Mouse (Mus musculus): ENCODE results near the gene Zfp553.

The Zfp553 gene

DNA sequence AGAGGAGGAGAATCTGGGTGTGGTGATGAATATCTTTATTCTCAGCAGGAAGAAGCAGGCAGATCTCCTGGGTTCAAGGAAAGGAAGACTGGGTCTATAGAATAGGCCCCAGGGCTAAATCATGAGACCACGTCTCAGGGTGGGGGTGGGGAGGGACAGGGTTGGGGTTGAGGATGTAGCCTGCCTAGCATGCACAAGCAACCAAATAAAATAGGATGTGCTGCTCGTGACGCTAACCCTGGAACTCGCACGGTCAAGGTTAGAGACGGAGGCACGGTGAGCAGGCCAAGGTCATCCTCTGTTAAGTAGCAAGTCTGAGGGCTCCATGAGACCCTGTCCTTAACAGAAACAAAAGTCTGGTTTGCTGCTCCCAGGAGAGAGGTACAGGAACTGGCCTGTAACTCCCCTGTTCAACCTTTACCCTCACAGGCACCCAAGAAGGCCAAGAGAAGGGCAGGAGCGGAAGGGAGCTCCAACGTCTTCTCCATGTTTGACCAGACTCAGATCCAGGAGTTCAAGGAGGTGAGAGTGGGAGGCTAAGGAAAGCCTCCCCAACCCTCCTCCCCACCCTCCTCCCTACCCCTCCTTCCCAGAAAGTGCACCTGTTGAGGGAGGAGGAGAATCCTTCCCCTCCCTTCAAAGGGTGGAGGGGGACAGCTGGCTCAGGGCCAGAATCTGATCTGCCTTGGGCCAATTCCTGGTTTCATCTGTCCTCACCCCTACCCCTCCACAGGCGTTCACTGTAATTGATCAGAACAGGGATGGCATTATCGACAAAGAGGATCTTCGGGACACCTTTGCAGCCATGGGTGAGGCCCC lies 20.2 kb upstream of the Zfp553 start:
- DNase-seq = no peak

DNA sequence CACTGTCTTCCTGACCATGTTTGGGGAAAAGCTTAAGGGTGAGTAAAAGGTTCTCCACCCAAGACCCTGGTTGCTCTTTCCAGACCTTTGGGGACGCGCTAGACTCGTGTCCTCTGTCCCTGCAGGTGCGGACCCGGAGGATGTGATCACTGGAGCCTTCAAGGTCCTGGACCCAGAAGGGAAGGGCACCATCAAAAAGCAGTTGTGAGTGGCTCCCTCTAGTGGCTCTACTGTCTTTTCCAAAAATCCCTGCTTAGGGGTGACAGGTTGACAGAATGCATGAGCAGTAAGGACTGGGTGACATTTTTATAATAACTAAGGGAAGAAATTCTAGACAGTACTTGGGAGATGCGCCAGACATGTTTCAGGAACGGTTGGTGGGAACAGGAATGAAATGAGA lies 19.4 kb upstream of the Zfp553 start:
- peak; percentile 54 to 58 for DNase-seq

DNA sequence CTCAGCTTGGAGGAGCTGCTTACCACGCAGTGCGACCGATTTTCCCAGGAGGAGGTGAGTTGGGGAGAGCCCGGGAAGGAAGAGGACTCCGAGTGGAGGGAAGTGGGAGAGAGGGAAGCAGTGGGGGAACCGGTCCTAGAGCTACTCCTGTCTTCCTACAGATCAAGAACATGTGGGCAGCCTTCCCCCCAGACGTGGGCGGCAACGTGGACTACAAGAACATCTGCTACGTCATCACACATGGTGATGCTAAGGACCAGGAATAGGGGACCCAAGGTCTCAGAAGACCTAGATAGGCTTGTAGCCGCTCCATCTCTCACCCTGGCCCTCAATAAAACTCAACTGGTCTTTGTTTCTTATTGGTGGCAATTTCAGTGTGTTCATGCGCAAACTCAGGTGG lies 18.9 kb upstream of the Zfp553 start:
- DNase-seq = peak in 1 of 2 experiments; percentile 16

DNA sequence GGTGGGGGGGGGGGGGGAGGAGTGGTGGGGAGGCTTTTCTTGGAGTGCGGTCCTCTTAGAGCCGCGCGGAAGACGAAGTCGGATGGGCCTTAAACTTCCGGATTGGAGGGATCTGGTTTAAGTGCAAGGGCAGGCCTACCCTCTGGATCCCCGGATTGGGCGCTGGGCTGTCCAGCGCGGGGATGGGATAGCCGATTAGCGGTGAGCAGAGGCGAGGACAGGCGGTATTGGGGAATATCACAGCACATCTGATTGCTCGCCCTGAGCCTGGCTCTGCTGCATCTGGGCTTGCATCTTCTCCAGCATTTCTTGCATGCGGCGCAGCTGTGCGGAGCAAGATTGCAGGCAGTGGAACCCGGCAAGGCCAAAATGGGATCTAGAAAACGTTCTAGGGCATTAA lies 18.3 kb upstream of the Zfp553 start:
- no peak for DNase-seq

DNA sequence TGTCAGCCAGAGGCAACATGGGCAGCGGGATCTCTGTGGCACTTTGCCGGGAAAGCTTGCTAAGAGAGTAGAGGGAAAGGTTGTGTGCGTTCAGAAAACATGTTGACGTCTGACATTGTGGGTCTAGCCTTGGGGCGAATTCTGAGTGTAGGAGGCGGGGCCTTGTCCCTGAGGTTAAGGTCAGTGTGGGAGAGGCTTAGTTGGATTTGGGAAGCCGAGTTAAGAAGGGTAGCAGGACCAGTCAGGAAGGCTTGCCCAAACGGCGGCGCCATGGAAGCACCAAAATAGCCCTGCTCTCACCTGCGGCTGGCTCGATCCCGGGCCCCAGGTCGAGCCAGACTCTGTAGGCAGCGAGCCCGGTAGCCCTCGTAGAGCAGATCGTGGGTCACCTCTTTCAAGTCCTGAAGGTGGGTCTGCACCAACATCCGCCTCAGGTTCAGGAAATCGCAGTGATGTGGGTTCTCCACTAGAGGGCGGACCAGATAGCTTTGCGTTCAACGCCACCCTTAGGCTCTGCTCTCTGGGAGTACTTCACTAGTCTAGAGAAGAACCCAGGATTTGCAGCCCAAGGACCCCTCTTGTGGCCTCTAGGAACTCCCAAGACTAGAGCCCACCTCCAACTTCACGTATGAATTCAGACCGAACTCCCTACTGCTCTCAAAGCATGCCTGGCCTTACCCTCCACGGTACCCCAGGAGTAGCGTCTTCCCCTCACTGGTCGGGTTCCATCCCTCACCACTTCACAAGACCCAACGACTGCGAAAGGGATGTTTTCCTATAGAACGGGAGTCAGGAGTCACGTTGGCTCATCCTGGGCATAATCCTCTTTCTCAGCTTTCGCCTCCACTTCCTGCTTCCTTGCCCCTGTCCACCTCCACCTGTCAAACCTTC lies 17.6 kb upstream of the Zfp553 start:
- DNase-seq = peak; percentile 75 to 78

DNA sequence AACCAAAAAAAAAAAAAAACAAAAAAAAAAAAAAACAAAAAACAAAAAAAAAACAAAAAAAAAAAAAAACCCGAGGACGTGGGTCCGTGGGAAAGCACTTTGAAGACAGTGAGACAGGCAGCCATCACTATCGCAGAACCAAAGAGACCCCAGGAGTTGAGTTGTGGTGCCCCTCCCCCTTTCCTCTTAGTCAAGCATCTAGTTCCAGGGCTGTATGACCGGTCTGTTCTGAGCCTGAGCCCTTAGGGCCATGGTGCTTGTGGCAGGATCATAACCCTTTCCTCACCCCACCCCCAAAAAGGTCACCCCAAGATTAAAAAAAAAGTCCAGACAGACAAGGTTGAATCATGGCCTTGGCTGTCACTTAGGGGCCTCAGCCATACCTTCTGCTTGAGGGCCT lies 16.6 kb upstream of the Zfp553 start:
- no peak for DNase-seq

DNA sequence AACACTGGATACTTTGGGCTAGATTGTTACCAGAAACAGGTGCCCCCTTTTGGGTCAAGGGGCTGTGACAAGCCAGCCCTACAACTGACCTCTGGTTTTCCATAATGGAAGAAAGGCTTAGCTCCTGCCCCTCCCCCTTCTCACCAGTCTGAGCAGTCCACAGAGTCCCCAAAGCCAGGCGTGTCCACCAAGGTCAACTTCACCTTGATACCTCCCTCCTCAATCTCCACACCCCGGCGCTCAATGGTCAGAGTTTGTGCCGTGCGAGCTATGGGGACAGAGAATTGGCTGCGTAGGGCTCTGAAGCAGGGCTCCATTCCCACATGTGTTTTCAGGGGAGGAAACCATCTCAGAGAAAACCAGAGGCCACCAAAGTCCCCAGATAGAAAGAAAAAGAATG lies 15.4 kb upstream of the Zfp553 start:
- no peak for DNase-seq

DNA sequence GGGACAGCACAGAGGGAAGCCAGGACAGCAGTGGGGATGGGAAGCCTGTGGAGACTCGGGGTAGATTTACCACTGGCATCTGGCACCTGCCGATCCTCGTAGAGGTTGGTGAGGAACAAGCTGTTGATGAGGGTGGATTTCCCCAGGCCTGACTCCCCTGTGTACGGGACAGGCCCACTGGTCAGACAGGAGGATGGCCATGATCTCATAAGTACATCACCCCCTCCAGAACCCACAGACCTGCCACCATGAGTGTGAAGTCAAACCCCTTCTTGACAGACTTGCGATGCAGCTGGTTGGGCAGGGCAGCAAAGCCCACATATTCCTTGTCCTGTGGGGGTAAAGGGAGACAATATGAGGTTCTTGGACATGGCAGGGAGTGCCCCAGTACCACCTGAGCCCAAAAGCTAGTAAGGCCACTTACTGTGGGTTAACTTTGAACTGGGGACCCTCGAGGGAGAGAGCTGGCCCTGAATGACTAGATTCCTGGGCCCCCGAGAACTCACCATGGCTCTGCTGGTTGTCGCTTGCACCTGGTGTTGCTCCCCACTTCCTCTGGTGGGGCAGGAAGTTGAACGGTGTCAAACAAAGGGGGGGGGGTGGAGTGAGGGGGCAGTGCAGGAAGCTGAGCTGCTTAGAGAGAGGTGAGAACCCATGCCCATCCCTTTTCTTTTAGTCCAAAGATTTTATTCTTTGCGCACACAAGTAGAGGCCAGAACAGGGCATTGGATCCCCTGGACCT lies 14.8 kb upstream of the Zfp553 start:
- no peak for DNase-seq

DNA sequence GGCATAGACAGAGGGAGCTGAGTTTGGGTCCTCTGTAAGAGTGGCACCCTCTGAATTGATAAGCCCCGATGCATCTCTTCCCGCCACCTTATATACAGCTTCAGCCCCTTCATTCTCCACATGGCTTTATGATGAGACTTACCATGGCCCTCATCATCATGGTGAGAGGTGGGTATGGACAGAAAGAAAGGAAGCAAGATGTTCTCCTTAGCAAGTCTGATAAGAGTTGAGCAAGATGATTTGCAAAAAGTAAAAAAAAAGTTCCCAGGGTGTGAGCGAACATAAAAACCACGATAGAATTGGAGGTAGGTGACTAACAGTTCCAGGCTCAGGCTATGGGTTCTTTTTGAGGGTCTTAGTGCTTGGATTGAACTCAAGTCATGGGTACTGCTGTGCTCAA lies 14.2 kb upstream of the Zfp553 start:
- DNase-seq = no peak

DNA sequence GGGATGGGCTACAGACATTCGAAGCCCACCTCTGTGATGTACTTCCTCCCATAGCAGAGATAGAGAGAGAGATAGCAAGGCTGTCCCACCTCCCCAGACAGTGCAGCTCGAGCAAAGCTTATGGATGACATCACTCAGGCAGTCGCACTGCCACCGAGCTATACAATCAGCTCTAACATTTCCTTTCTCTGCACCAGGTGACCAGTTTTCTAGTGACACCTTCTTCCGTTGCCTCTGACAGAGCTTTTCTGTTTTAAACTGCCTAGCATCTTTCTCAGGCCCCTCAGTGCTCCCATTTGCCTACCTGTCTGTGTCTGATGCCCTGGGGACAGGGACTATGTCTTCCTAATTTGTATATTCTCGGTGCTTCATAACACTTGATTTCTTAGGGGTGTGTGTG lies 12.4 kb upstream of the Zfp553 start:
- no peak for DNase-seq

DNA sequence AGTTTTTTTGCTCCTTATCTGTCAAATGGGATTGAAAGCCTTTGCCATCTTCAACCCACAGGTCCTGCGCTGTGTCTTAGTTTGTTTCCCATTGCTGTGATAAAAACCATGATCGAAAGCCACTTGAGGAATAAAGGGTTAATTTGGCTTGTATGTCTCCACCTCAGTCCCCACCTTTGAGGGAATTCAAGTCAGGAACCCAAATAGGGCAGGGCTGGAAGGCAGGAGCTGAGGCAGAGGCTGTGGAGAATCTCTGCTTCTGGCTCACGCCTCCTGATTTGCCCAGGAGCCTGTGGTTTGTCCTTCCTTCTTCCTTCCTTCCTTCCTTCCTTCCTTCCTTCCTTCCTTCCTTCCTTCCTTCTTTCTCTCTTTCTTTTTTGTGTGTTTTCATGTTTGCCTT lies 9.8 kb upstream of the Zfp553 start:
- no peak for DNase-seq

DNA sequence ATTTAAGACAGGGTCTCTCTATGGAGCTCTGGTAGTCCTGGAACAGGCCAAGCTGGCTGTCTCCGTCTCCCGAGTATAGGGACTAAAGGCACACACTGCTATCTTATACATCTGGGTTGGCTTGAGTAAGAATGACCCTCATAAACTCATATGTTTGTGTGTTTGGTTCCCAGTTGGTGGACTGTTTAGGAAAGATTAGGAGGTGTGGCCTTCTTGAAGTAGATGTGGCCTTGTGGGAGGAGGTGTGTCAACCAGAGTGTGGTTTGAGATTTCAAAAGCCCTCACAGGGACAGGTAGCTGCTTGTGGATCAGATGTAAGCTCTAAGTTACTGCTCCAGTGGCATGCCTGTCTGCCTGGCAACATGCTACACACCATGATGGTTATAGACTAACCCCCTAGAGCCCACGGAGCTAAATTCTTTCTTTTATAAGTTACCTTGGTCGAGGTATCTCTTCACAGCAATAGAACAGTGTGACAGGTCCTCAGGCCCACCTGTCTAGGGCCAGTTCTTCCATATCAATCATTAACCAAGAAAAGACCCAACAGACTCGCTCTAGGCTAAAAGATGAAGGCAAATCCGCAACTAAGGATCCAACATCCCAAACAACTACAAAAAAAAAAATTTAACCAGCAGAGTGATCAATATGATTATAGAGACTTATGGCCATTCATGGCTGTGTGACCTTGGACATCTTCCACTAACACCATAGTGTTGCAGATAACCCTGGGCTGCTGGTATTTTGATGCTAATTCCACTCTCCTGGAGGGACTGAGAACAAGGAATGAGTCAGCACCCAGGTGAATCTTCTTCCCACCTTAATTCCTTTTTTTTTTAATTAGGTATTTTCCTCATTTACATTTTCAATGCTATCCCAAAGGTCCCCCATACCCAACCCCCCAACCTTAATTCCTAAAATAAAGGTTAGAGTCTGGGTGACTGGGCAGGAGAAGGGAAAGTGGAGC lies 9.1 kb upstream of the Zfp553 start:
- DNase-seq = no peak

DNA sequence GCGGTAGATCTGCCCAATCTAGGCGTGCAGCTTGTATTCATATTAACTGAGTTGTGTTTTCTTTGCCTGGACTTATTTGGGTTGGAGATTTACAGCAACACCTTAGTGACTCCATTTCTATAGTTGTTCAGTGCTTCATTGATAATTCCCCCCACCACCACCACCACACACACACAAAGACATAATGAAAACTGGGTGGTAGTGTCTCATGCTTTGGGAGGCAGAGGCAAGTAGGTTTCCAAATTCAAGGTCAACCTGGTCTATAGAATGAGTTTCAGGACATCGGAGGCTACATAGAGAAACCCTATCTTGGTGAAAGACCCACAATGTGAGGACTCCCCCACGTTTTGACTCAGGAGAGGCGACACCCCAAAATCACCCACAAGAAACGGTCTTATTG lies 8.2 kb upstream of the Zfp553 start:
- DNase-seq = no peak

DNA sequence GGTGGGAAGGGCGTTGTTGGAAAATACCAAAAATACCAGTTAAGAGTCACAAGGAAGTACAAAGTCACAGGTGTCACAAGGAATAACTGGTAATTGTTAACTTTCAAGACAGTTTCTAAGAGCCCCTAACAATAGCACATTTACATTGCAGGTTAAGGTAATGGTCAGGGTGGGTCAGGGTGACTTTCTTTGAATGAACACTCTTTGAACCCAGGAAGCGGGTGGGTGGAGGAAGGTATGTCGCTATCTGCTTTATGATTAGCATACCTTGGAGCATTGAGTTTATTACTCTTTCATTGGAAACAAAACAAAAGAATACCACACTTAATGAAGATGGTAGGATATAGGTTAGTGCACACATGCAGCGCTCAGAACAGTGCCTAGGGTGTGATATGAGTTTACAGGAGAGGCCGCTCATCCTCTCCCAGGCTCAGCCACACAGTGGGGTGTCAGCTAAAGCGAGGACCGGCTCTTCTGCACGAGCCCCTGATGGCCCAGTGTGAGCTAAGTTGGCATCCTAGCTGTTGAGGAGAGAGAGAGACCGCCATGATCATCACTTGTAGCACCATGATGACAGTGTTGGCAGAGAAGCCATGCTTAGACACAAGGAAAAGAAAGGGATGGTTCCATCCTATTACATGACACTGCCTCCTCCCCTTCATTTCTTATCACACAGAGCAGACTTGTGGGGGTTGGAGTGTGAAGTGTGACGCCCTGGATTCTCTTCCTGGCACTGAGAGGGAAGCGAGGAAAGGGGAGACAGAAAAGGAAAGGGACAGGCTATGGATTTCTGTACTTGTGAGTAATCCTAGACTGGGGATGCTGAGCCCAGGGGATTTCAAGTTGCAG lies 7.5 kb upstream of the Zfp553 start:
- DNase-seq = no peak

DNA sequence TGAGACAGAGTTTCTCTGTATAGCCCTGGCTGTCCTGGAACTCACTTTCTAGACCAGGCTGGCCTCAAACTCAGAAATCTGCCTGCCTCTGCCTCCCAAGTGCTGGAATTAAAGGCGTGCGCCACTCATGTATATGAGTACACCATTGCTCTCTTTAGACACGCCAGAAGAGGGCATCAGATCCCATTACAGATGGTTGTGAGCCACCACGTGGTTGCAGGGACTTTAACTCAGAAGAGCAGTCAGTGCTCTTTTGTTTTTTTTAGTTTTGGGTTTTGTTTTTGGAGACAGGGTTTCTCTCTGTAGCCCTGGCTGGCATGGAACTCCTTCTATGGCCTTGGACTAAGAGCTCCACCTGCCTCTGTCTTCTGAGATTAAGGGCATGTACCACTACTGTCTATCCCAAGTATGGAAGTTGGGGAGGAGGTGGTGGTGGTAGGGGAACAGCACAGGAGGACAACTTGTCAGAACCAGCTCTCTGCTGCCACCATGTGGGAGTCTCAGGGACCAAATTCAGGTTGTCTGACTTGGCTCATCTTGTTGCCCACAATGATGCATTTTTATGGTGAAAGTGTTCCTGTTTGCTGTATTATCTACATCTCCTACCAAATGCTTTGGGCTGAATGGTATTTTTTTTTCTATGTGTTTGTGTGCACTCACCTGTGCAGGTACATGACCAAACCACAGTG lies 4.1 kb upstream of the Zfp553 start:
- DNase-seq = peak; percentile 85 to 87

DNA sequence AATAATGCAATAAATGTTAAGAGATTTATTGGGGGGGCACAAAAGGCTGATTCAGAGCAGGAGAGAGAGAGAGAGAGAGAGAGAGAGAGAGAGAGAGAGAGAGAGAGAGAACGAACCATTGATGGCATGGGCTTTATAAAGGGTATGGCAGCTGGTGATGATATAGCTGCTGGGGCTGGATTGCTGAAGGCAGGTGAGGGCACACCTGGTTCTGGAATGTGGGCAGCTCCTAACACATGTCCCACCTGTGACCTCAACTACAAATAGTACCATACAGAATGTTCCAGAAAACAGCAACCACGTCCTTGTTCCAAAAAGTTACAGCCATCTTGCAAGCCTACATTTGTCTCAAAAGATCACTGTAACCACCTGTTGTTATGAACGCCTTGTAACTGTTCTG lies 1.5 kb upstream of the Zfp553 start:
- DNase-seq = no peak

DNA sequence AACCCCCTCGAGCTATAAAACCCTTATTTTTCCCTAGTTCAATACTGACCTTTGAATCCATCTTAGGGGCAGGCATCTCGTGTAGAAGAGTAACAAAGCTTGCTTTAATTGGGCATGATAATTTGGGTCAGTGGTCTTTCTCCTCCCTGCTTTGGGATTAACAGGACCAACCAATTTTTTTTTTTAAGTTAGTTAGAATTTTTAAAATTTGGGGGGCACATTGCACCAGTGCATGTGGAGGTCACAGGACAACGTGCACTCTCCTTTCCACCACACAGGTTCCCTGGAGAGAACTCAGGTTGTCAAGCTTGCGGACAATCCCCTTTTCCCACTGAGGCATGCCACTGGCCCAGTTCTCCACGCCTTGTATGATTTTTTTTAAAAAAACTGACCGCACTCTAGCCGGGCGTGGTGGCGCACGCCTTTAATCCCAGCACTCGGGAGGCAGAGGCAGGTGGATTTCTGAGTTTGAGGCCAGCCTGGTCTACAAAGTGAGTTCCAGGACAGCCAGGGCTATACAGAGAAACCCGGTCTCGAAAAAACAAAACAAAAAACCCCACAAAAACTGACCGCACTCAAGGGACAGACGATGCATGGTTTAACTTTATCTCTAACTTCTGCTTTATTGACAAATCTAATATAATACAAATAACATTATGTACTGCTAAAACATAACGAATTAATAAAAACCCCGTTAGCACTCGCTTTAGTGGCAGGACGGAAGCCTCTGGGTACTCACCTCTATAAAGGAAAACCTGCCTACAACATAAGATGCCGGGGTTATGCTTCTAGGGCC lies 837 bp upstream of the Zfp553 start:
- DNase-seq = no peak

DNA sequence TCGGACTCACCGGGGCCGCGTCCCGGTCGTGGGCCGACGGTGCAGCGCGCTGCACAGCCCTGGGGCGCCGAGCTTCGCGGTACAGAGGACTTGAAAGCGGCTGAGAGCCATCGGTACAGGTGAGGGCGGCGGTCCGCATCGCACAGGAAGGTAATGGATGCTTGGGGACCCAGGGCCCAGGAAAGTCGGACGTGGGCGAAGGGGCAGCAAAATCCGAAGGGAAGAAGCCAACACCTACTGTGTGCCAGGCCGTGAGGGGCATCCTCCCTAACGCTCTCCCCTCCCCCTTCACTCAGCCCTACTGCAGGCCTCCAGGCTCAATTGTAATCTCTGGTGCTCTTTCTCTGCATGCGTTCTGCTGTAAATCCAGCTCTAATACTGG lies 498 bp downstream of the Zfp553 start:
- peak in 1 of 2 experiments; percentile 43 for DNase-seq

DNA sequence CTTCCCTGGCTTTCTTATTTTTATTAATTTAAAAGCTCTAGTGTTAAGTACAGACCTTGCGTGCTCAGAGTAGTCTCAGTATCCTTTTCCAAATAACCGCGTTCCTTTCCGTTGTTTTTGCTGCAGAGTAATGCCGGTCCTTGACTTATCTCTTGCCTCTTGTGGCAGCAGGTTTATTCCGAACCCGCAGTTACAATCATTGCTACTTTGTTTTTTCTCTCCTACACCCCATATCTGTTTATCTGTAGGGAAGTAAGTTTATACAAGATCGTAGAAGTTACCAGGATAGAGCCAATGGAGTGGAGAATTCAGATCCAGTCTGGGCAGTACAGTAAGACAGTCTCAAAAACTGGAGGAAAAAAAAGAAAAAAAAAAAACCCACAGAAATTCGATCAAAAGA lies 904 bp downstream of the Zfp553 start:
- DNase-seq = no peak

DNA sequence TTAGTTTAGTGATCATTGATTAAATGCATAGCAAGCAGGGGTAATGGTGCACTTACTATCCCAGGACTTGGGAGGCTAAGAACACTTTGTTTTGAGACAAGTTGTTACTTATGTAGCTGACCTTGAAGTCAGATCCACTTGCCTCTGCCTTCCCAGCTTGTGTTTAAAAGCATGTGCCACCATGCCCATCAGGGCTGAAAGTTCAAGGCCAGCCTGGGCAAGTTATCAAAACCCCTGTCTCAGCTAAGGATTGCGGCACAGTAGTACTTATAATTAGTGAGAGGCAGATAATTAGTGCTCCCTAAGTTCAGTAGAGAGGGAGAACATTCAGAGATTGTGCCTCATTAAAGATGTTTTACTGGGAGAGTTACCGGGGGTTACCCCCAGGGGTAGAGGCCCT lies 1.9 kb downstream of the Zfp553 start:
- DNase-seq = no peak

Measured in cerebellum, adult 18-20 months (tissue).